Mouse (Mus musculus) kidney, adult 2 months (tissue): ENCODE data around the gene Fbxl2.

Experiments used
- CTCF ChIP-seq: fragments of 200-500 bp; conservative IDR thresholded peaks from 2 replicates; pipeline ENCODE4 v1.5.1; 2011; ENCODE audit warnings: low read depth, mild to moderate bottlenecking, control low read depth, low read length, moderate library complexity, mixed read lengths; ENCODE audit not compliant: insufficient read depth, insufficient read length
- POLR2A ChIP-seq: fragments of 200-500 bp; IDR thresholded peaks from one replicate; pipeline ENCODE4 v1.6.1; 2011; ENCODE audit warnings: low read depth, low read length, control low read depth

GRCm38 (mm10) chr9:114022141-114022540, 23.9 kb downstream of the Fbxl2 start:
- TF ChIP-seq CTCF: no peak
- no peak for TF ChIP-seq POLR2A
